Mouse (Mus musculus) midbrain, embryonic 11.5 days (tissue): ENCODE data around the gene Gm9945. TPM values are rescaled to one million over a fixed set of nuclear protein-coding genes. Genes with fewer than 3 reads are reported as not detected.
A peak's percentile ranks its signal among the peaks of the same experiment; 100 is the strongest.

Source experiments
- ATAC-seq: fragments of 200-750 bp; cut with Nextera tagmentation; 2 replicates; pipeline ENCODE4 v1.8.0; 2017; ENCODE audit warnings: moderate TSS enrichment, moderate library complexity; ENCODE audit not compliant: low FRiP score
- DNase-seq: peaks from one replicate; pipeline ENCODE4 v3.0.0; 2015; ENCODE audit warnings: low spot score; ENCODE audit errors: missing footprints
- H3K27ac ChIP-seq: fragments of 300-500 bp; sonication (generic); 2 replicates; pipeline ENCODE4 v1.5.1; 2014; ENCODE audit warnings: low read depth, low read length
- H3K27me3 ChIP-seq: fragments of 300-500 bp; sonication (generic); 2 replicates; pipeline ENCODE4 v1.6.1; 2014; ENCODE audit warnings: mild to moderate bottlenecking, low read length, moderate library complexity, mixed read lengths; ENCODE audit not compliant: control insufficient read depth, insufficient read depth
- H3K36me3 ChIP-seq: fragments of 300-500 bp; sonication (generic); 2 replicates; pipeline ENCODE4 v1.6.1; 2014; ENCODE audit warnings: mild to moderate bottlenecking, low read length, moderate library complexity, mixed read lengths; ENCODE audit not compliant: control insufficient read depth, insufficient read depth
- H3K4me1 ChIP-seq: fragments of 300-500 bp; sonication (generic); 2 replicates; pipeline ENCODE4 v1.6.1; 2014; ENCODE audit warnings: low read length; ENCODE audit not compliant: control insufficient read depth, insufficient read depth
- H3K4me2 ChIP-seq: fragments of 300-500 bp; sonication (generic); 2 replicates; pipeline ENCODE4 v1.6.1; 2014; ENCODE audit warnings: mild to moderate bottlenecking, moderate library complexity
- H3K4me3 ChIP-seq: fragments of 300-500 bp; sonication (generic); 2 replicates; pipeline ENCODE4 v1.5.1; 2014; ENCODE audit warnings: low read depth, low read length
- H3K9ac ChIP-seq: fragments of 300-500 bp; sonication (generic); 2 replicates; pipeline ENCODE4 v1.6.1; 2014; ENCODE audit warnings: low read length
- H3K9me3 ChIP-seq: fragments of 300-500 bp; sonication (generic); 2 replicates; pipeline ENCODE4 v1.6.1; 2016; ENCODE audit warnings: low read length; ENCODE audit not compliant: control insufficient read depth
- WGBS: fragments of 180-500 bp; shearing (Covaris S2); extraction: QIAGEN DNeasy Blood & Tissue Kit; methylation state at CpG from one replicate; pipeline ENCODE4 v1.1.7; 2014; 5-methylcytosine and 5-hydroxymethylcytosine counted together
- polyA plus RNA-seq: library from polyadenylated mRNA; unstranded; fragments of >200 nt; fragmentation: Nextera tagmentation; extraction: Ambion mirVana; gene quantifications from 2 replicates; pipeline ENCODE4 v1.2.1, GENCODE M21; 2014

Gm9945 gene
- polyA plus RNA-seq, 1 experiment from 2014 or later, result 0.15 TPM

- no peak overlapping the region for H3K9ac ChIP-seq
- no peaks in the 10 kb centered on the region for H3K9me3 ChIP-seq
- H3K27ac ChIP-seq, result no peak overlapping the region
- peaks cover 20% of the 10 kb centered on the region for H3K4me1 ChIP-seq
- peaks cover 38% of the 10 kb centered on the region for H3K27me3 ChIP-seq
- H3K4me3 ChIP-seq, result no peak overlapping the region
- 80% methylated on average over 3 of the region's 3 CpGs for WGBS
- no peak for DNase-seq
- no peaks in the 10 kb centered on the region for H3K36me3 ChIP-seq
- H3K4me2 ChIP-seq, result no peak overlapping the region
- ATAC-seq, result no peak
Measured at GRCm38 (mm10) chr11:53472709-53473108, 7.3 kb upstream of the Gm9945 start.

DNA sequence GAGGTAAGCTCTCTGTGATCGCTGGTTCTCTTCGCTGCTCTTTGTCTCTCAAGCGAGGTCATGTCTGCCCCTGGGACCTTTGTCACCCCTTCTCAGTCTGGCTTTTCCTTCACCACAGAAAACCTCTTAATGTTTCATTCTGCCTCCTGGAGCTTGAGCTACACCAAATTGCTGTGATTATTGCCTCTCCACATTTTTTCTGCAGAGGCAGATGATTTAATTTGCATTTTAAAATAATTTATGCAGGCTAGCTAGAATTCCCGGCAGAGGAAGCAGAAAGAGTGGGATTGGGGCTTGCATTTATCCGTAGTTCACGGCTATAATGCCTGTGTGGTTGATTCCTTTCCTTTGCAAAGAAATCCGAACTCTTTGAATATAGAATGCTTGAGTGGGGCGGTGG, 4.3 kb upstream of the Gm9945 start:
- no peak overlapping the region; the same call in 1 of the 2 replicates for H3K9ac ChIP-seq
- peaks cover 20% of the 10 kb centered on the region for H3K4me1 ChIP-seq
- H3K4me3 ChIP-seq, result no peak overlapping the region
- peaks cover 5% of the 10 kb centered on the region; the same call in 1 of the 2 replicates for H3K9me3 ChIP-seq
- H3K27ac ChIP-seq, result no peak overlapping the region
- no peak for DNase-seq
- H3K4me2 ChIP-seq, result peak overlapping the region; percentile 30; the same call in 1 of the 2 replicates
- WGBS, result 14% methylated on average over 8 of the region's 8 CpGs
- peaks cover 57% of the 10 kb centered on the region for H3K27me3 ChIP-seq
- no peaks in the 10 kb centered on the region for H3K36me3 ChIP-seq
- peak; percentile 45; the same call in 1 of the 2 replicates for ATAC-seq

DNA sequence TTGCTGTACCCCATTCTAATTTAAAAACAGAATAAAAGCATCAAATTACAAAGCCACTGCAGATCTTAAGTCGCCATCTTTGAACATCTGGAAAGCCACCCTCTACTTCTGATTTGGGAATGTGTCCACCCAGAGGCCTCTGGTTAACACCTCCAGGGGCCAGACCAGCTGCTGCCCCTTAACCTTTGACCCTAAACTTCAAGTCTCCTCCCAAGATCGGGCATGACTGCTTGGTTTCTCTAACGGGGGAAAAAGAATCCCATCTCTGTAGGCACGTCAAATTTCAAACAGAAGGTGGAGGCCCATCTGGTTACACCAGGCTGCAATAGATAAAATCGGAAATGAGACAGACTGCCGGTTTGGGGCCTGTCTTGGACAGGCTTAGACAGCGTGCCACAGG, 2.1 kb upstream of the Gm9945 start:
- ATAC-seq (no peak), DNase-seq (no peak)
- Histone ChIP-seq H3K4me1 (peaks cover 17% of the 10 kb centered on the region), H3K27ac (no peak overlapping the region), H3K9ac (no peak overlapping the region), H3K4me2 (no peak overlapping the region), H3K27me3 (peaks cover 61% of the 10 kb centered on the region), H3K9me3 (peaks cover 5% of the 10 kb centered on the region; the same call in 1 of the 2 replicates), H3K36me3 (no peaks in the 10 kb centered on the region), H3K4me3 (no peak overlapping the region)
- WGBS, result 38% methylated on average over 7 of the region's 7 CpGs

- H3K27ac ChIP-seq, result no peak overlapping the region
- H3K9ac ChIP-seq, result no peak overlapping the region
- H3K4me1 ChIP-seq, result peaks cover 17% of the 10 kb centered on the region
- peak overlapping the region; percentile 39 for H3K4me3 ChIP-seq
- no peaks in the 10 kb centered on the region for H3K36me3 ChIP-seq
- H3K4me2 ChIP-seq, result peak overlapping the region; percentile 51
- peaks cover 59% of the 10 kb centered on the region for H3K27me3 ChIP-seq
- WGBS, result 5% methylated on average over 79 of the region's 79 CpGs
- H3K9me3 ChIP-seq, result peaks cover 5% of the 10 kb centered on the region; the same call in 1 of the 2 replicates
- DNase-seq, result peak; percentile 94
- ATAC-seq, result no peak
Measured at GRCm38 (mm10) chr11:53478383-53479170, 1.4 kb upstream of the Gm9945 start.

DNA sequence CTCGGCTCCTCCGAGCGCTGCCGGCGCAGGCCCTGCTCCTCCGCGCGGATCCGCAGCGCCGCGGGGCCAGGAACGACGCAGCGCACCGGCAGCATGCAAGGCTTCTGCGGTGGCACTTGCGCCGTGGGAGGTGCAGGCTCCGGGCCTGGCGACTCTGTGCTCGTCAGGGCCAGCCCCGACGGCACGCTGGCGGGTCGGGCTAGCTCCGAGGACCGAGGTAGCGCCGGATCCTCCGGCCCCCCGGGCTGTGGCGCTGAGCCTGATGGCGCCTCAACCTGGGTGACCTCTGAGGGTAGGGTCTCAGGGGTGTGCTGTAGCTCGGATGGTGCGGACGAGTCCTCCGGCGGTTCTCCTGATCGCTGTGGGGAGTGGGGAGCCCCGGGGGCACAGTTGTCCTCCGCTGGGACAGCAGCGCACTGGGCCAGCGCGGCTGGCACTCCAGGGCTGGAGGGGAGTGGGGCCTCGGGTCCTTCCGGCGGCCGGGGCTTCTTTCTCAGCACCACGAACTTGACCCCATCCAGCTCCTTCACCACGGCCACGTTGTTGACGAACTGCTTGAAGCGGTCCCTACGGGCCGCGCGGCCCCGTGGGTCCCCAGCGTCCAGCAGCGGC, 689 bp upstream of the Gm9945 start:
- peak overlapping the region; percentile 39 for H3K4me3 ChIP-seq
- no peaks in the 10 kb centered on the region for H3K36me3 ChIP-seq
- DNase-seq (peak; percentile 94), ATAC-seq (no peak)
- 2% methylated on average over 59 of the region's 62 CpGs for WGBS
- H3K27me3 ChIP-seq, result peaks cover 55% of the 10 kb centered on the region
- 0 out of 2 replicates have a peak overlapping the region, but pooled peaks have one; percentile 9 for H3K9ac ChIP-seq
- H3K4me2 ChIP-seq, result peak overlapping the region; percentile 51
- H3K4me1 ChIP-seq, result peaks cover 17% of the 10 kb centered on the region
- peaks cover 5% of the 10 kb centered on the region; the same call in 1 of the 2 replicates for H3K9me3 ChIP-seq
- H3K27ac ChIP-seq, result no peak overlapping the region

GRCm38 (mm10) chr11:53481088-53481730, 1.2 kb downstream of the Gm9945 start:
- no peak for ATAC-seq
- no peak for DNase-seq

GRCm38 (mm10) chr11:53483159-53483891, 3.4 kb downstream of the Gm9945 start:
- no peak overlapping the region for H3K4me3 ChIP-seq
- no peak for DNase-seq
- H3K27me3 ChIP-seq, result peaks cover 59% of the 10 kb centered on the region
- no peak overlapping the region for H3K4me2 ChIP-seq
- WGBS, result 82% methylated on average over 9 of the region's 9 CpGs
- no peak overlapping the region for H3K27ac ChIP-seq
- H3K9ac ChIP-seq, result no peak overlapping the region
- H3K9me3 ChIP-seq, result peaks cover 5% of the 10 kb centered on the region; the same call in 1 of the 2 replicates
- H3K4me1 ChIP-seq, result peaks cover 12% of the 10 kb centered on the region
- ATAC-seq, result no peak
- no peaks in the 10 kb centered on the region for H3K36me3 ChIP-seq

More at GRCm38 (mm10) chr11:53481088-53481730, 1.2 kb downstream of the Gm9945 start:
- Histone ChIP-seq H3K36me3 (no peaks in the 10 kb centered on the region), H3K4me3 (no peak overlapping the region), H3K4me1 (peaks cover 7% of the 10 kb centered on the region), H3K9ac (no peak overlapping the region), H3K27me3 (peaks cover 54% of the 10 kb centered on the region), H3K4me2 (no peak overlapping the region), H3K9me3 (peaks cover 5% of the 10 kb centered on the region; the same call in 1 of the 2 replicates), H3K27ac (no peak overlapping the region)
- WGBS, result 70% methylated on average over 4 of the region's 4 CpGs

GRCm38 (mm10) chr11:53485719-53486118, 5.8 kb downstream of the Gm9945 start:
- Histone ChIP-seq H3K9ac (no peak overlapping the region), H3K27me3 (peaks cover 41% of the 10 kb centered on the region), H3K9me3 (no peaks in the 10 kb centered on the region), H3K4me1 (peaks cover 5% of the 10 kb centered on the region; the same call in 1 of the 2 replicates), H3K27ac (no peak overlapping the region), H3K4me2 (no peak overlapping the region), H3K36me3 (no peaks in the 10 kb centered on the region), H3K4me3 (no peak overlapping the region)
- no peak for ATAC-seq
- WGBS, result 50% methylated on average over 3 of the region's 3 CpGs
- no peak for DNase-seq
